Mouse (Mus musculus) activated CD4-positive, CD25-positive, alpha-beta regulatory T cell, adult 9 weeks (primary cell): ENCODE data around the gene Vmn1r183. TPM values are rescaled to one million over a fixed set of nuclear protein-coding genes. Genes with fewer than 3 reads are reported as not detected.

ENCODE experiments used
- polyA plus RNA-seq: library from polyadenylated mRNA; unstranded; fragments of 100-300 nt; shearing (Covaris generic); gene quantifications from one replicate; pipeline ENCODE4 v1.2.1, GENCODE M21; 2017

The Vmn1r183 gene
- polyA plus RNA-seq = 0.05 TPM

DNA sequence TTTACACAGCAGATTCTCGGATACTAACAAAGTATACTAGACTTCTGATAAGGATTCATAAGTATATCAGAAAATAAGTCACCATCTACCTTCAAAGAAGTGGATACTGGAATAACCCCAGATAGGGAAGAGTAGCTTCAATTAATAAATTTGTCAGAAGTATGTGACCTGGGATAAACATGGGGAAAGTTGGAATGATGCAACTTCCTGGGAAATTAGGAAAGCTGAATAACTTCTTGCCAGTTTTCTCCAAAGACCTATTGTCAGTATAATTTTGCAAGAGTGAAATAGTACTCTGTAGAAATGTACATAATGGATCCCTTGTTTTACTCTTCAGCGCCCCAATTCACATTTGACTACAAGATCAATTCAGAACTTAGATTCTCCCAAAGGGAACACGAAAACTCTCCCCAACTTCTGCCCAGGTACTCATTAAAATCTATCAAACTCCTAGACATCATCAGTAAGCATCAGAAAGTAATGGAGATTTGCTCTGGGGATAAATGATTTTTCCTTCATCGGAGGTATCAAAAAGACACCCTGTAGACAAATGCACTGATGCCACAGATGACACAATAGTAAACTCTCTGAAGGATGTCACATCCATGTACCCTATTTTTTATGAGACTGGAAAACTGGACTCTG, at the start of gene Vmn1r183:
TSS of gene Vmn1r183 (plus strand) at position 595 of the 645 bp plus-strand sequence.

DNA sequence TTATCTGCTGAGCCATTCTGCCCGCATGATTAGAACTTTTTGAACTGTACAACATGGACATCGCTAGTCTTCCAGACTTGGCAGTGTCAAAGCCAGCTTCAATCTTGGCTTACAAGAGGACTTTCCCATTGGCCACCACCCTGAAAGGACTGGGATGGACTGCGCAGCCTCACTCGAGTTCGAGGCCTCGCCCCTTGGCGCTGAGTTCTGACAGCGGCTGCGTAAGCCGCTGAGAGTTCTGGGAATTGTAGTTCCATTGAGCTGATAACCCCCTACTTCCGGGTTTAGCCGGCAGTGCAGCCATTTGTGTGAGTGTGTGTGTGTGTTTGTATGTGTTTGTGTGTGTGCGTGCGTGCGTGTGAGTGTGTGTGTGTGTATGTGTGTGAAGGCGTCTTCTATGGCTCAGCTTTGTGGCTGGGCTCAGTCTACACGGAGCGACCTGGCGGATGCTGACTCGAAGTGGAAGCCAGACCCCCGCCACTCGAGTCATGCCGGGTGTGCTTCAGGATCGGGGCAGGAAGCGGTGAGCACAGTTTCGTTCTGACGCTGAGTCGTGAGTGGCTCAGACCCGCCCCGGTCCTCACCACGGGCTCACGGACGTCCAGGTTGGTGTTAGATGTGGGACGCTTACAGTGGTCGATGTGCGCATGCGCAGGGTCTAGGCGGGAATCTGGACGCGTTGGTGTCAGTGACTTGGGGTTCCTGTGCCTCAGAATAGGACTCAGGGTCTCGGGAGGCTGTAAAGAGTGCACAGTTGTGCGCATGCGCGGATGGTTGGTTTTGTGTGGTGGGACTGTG, 28.8 kb downstream of the Vmn1r183 start, which contains the start of gene Zfp180:
TSS of gene Zfp180 (plus strand) at position 291 of the 798 bp plus-strand sequence.

DNA sequence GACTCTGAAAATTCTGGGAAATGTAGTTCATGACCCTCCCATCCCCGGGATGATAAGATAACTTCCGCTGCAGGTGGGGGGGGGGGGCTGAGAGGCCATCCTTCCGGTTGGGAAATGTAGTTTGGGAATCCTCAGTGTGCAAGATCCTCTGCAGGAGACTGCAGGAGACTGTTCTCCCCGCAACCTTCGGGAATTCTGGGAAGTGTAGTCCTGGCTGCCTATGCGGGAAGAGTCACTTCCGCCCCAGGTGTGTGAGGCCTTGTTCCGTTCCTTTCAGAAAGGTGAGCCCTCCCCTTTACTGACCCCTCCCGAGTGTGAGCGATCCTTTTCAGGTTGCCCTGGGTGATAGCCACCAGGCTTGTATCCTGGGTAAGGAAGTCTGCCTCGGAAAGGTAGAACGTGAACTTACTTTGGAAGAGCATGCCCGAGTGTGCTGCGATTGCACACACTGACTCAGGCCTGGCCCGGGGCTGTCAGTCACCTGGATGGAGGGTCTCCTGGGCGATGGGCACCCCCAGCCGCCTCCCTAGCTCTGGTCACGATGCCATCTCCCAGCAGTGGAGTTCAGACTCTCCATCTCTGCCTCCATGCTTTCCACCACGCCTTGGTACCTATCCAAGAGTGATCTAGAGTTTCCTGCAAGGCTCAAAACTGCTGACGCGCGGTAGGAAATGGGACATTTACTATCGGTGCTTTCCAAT, 59.3 kb downstream of the Vmn1r183 start, which contains the start of gene Zfp112:
TSS of gene Zfp112 (plus strand) at position 159 of the 701 bp plus-strand sequence.

Other genes starting within 250 kb of the Vmn1r183 start
- gene Vmn1r175, start 242.6 kb upstream of the Vmn1r183 start, polyA plus RNA-seq = not detected
- gene Vmn1r176, start 215.9 kb upstream of the Vmn1r183 start, polyA plus RNA-seq = not detected
- not detected for gene Vmn1r177, start 186.8 kb upstream of the Vmn1r183 start, polyA plus RNA-seq
- not detected for gene Vmn1r178, start 161.2 kb upstream of the Vmn1r183 start, polyA plus RNA-seq
- gene Vmn1r179, start 126.3 kb upstream of the Vmn1r183 start, polyA plus RNA-seq = not detected
- gene Vmn1r180, start 102.6 kb upstream of the Vmn1r183 start, polyA plus RNA-seq = not detected
- gene Vmn1r181, start 78.6 kb upstream of the Vmn1r183 start, polyA plus RNA-seq = not detected
- not detected for gene V1rd19, start 51.6 kb upstream of the Vmn1r183 start, polyA plus RNA-seq
- gene Zfp180, start 28.7 kb downstream of the Vmn1r183 start, polyA plus RNA-seq = 35.7 TPM
- 1.1 TPM for gene Zfp112, start 59.1 kb downstream of the Vmn1r183 start, polyA plus RNA-seq
- 19.9 TPM for gene Zfp235, start 80.9 kb downstream of the Vmn1r183 start, polyA plus RNA-seq
- gene Zfp114, start 121.8 kb downstream of the Vmn1r183 start, polyA plus RNA-seq = 1.7 TPM
- gene Zfp111, start 158.2 kb downstream of the Vmn1r183 start, polyA plus RNA-seq = 1.3 TPM
- gene Zfp109, start 184.3 kb downstream of the Vmn1r183 start, polyA plus RNA-seq = 6.4 TPM
- 0.76 TPM for gene Zfp108, start 201.5 kb downstream of the Vmn1r183 start, polyA plus RNA-seq
- 4.7 TPM for gene Zfp93, start 217.2 kb downstream of the Vmn1r183 start, polyA plus RNA-seq
- 27.2 TPM for gene Zfp61, start 248.0 kb downstream of the Vmn1r183 start, polyA plus RNA-seq